Mouse (Mus musculus): ENCODE measurements around the gene Tpmt. TPM values are rescaled to one million over a fixed set of nuclear protein-coding genes. Genes with fewer than 3 reads are reported as not detected.
A peak's percentile ranks its signal among the peaks of the same experiment; 100 is the strongest.

The Tpmt gene
- total RNA-seq, 1 experiment from 2014 or later = 2.8 TPM

DNA sequence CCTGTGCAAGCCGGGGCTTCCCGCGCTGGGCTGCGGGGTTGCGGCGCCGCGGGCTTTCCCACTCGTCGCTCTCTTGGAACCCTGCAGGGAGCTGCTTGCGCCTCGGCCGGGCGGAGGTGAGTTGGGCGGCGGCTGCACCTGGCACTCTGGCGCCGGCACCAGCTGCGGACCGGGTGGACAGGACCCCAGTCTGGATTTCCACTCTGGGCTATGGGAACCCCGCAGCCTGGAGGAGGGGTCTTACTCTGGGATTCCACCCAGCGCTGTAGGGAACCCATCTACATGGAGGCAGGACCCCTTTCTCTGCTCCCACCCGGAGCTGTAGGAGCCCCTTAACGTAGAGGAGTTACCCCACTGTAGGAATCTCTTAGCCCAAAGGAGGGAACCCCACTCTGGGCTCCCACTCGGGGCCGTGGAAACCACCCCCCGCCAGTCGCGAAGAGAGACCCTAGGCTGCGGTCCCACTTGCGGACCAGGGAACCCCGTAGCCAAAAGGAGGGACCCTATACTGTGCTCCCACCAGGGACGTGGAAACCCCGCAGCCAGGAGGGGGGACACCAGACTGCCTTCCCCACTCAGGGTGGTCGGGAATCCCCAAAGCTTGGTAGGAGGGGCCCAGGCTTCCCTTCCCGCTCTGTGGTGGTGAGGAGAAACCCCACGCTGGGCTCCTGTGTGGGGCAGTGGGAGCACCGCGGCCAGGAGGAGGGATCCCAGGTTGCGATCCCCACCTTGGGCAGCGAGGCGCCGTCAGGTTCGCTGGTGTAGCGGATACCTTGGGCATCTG is 512 bp downstream of the Tpmt start:
- no peak; the same call in 1 of the 2 replicates for ATAC-seq (replicated peaks; ENCODE audit: low read depth, poor library complexity, severe bottlenecking)

DNA sequence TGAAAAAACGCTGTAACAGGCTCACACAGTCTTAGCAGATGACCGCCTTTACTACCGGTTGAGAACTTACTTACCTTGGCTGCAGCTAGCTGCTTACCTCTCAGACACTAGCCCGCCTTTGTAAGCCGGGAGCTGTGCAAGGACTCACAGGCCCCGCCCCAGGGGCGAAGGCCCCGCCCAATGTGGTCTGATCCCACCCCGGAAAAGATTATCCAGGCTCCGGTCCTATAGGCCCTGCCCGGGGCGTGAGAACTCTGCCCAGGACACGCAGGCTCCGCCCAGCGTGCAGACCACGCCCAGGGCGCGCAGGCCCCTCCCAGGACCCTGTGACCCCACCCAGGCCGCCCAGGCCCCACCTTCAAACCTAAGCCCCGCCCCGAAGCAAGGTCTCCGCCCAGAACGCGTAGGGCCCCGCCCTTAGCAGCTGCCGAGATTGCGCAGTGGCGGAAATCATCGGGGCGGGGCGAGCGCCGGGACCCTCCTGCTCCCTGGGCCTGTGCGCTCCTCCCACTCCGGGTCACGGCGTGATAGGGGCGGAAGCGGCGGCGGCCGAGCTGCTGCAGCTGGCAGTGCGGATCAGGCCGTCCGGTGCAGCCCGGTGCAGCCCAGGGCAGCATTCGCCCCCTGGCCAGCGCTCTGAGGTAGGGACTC is 1.4 kb downstream of the Tpmt start, which contains the start of gene Kdm1b:
Gene Kdm1b (plus strand): TSS at position 470 of the 651 bp plus-strand sequence.
- ATAC-seq (replicated peaks; ENCODE audit: low read depth, poor library complexity, severe bottlenecking) = peak; percentile 89

DNA sequence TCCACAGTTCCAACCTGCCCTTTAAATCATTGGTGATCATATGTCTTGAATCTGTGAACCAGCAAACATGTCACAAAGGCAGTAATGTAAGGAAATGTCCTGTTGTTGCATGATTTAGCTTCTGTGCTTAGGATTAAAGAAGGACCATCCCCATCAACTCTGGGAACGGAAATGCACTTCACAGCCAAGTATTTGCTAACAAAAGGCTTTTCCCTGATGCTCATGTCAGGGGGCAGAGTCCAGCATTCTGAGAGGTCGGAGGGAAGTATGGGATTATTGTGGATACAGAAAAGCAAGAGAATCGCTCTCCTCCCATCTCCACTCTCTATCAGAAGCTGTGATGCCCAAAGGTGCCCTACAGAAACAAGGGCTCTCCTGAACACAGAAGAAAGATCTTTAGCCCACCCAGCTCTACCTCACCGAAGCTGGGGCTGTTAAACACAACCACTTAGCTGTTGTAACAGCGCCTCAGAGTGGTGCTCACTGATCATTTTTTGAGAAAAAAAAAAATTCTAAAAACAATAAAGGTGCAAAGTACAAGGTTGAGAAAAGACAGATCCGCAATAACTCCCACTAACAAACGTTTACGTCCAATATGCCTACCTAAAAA is 2.4 kb downstream of the Tpmt start:
- no peak for ATAC-seq (replicated peaks; ENCODE audit: low read depth, poor library complexity, severe bottlenecking)

DNA sequence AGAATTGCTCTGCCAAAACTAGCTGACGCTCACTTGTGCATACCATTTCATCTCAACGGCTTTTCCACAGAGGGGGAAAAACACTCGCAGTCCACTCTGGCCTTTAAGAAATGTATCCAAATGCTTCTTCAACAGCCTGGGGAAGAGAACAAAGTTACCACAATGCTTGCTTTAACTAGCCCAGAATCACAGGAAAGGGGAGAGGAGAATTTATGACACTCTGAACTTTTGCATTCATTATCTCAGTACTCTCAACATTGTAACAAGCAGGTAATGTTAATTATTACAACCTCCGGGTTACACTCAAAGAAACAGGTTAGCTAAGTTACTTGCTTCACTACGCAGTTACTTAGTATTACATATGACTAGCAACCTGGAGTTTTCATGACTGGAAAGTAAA is 4.5 kb downstream of the Tpmt start:
- ATAC-seq (replicated peaks; ENCODE audit: low read depth, poor library complexity, severe bottlenecking) = no peak

DNA sequence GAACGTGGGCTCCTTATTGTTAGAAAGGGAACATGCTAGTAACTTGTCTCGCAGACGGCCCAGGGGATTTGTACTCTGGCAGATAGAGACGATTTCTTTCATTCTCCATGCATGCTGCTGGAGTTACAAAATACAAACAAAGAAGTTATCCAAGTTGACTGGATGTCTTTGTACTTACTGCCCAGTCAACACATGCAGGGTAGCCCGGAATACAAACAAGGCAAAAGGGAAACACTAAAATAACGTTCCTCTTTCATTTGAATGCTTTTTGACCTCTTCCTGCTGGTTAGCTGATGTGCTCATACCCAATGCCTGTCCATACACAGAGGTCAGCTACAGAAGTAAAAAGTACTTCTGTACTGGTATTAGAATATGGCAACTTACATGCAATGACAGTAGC is 6.6 kb downstream of the Tpmt start:
- no peak for ATAC-seq (replicated peaks; ENCODE audit: low read depth, poor library complexity, severe bottlenecking)

DNA sequence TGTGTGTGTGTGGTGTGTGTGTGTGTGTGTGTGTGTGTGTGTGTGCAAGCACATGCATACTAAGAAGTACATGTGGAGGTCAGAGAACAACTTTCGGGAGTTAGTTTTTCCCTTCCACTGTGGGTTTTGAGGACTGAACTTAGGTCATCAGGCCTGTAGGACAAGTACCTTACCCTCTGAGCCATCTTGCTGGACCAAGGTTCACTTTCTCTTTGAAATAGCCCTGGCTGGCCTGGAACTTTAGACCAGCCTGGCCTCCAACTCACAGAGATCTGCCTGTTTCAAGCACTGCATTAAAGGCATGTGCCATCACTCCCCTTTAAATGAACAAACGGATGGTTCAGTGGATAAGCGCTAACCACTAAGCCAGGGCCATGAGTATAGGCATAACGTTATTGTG is 10.9 kb downstream of the Tpmt start:
- ATAC-seq (replicated peaks; ENCODE audit: low read depth, poor library complexity, severe bottlenecking) = no peak

DNA sequence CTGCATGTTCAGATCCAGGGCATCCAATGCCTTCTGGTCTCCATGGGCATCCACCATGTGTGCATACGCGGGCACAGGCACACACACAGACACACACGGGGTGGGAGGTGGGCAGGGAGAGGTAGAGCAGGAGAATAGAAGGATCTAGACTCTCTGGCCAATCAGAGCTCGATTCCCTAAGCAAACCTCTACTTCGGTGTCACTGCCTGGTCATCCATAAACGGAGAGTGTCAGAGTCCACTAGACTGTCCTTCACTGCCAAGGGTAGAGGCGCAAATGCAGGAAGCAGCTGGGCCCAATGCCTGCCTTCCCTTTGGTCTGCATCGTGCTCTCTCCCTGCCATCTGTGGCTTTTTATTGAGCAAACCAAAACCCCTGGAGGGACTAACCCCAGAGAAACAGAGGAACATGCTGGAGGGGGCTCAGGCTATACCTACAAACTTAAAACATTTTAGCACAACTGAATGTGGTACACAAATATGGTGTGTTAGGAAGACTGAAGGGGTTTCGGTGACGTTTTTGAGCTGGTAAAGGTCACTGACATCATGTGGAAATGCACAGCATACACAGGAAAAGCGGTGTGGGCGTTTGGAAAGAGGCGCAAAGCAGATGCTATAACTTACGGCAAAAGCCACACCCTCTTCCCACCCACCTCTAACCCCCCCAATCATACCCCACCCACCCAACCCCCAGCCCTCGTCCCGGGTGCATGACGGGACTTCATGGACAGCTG is 14.0 kb downstream of the Tpmt start:
- ATAC-seq (replicated peaks; ENCODE audit: low read depth, poor library complexity, severe bottlenecking) = no peak

DNA sequence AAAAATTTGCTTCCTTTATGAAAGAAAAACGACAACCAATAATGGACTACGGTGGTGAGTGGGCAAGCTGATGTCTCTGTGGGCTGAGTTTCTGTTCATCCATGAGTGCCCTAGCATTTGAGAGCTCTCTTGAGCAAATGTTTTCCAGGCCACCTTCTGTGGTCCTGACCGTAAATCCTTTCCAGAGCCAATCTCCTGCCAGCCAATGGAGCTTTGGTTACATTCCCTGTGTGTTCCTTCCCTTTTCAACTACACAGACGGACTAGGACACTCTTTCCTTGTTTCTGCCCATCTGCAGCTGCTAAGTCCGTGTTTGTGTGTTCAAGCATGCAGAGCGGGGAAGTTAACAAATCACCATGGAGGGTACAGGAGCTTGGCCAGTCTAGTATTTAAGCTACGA is 23.7 kb downstream of the Tpmt start:
- no peak for ATAC-seq (replicated peaks; ENCODE audit: low read depth, poor library complexity, severe bottlenecking)

DNA sequence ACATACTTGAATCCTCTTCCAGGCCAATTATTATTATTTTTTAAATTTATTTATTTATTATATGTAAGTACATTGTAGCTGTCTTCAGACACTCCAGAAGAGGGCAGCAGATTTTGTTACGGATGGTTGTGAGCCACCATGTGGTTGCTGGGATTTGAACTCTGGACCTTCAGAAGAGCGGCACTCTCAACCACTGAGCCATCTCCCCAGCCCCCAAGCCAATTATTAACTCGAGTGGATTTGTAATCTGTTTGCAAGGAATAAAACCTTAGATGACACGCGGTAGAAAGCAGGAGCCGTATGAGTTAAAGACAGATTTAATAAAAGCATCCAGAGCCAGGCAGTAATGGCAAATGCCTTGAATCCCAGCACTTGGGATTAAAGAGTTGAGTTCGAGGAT is 24.8 kb downstream of the Tpmt start:
- no peak for ATAC-seq (replicated peaks; ENCODE audit: low read depth, poor library complexity, severe bottlenecking)

DNA sequence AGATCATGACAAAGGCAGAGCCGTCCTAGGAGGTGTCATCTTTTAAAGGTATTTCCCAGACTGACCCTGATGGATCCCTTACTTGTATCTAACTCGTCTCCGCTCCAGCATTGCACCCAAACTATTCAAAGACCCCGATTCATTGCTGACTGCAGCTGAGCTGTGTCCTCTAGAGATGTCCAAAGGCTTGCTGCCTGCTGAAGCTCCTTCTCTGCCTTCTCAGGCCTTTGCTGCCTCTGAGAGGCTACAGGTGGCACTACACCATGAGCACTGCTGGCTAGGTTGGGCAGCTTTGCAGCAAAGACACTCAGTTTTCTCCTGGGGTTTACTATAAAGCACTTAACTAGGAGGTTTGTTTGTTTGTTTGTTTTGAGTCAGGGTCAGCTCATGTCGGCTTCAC is 27.3 kb downstream of the Tpmt start:
- ATAC-seq (replicated peaks; ENCODE audit: low read depth, poor library complexity, severe bottlenecking) = peak; percentile 72

DNA sequence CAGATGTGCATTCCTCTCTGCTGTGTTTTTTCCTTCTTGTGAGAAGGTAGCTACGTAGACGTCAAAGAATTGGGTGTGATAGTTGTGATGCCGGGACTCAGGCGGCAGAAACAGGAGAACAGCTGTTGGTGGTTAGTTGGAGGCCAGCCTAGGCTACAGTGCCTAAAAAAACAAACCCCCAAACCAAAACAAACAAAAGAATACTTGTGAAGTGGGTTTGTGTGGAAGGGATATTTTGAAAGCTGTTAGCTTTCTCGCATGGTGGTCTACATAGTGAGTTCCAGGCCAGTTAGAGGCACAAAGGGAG is 29.4 kb downstream of the Tpmt start:
- ATAC-seq (replicated peaks; ENCODE audit: low read depth, poor library complexity, severe bottlenecking) = no peak

DNA sequence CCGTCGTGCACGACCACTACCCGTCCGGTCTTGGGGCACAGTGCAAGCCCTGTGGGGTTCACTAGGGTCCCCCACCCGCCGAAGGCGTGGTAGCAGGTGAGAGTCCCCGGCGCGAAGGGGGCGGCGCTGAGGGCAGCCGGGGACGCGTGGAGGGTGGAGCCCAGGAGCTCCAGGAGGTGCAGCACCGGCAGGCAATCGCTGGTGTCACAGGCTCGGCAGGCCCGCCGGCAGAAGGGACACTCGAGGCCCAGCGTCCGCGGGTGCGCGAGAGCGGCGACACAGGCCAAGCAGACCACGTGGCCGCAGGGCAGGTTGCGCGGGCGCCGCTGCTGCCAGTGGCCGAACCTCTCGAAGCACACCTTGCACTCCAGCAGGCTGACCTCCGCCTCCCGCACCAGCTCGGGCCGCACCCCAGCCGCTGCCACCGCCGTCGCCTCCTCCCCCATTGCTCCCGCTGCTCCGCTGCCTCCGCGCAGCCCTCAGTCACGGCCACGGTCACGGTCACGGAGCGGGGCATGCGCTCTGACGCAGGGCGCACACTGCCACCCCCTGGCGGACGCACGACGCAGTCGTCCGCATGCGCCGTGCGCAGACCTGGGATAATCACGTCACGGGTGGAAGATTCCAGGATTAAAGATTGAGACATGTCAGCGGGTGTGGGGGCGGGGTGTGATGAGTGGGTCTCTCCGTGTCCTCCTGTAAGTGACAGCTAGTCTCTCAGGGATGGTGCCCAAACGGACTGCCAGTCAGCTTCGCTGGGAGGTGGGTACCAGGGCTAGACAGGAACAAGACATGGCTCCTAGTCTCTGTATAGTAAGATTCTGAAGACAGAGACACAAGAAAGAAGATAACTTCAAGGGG is 30.0 kb downstream of the Tpmt start, which contains the start of gene Nhlrc1:
Gene Nhlrc1 (minus strand): TSS at position 517 of the 861 bp plus-strand sequence.
- ATAC-seq (replicated peaks; ENCODE audit: low read depth, poor library complexity, severe bottlenecking) = peak; percentile 87

DNA sequence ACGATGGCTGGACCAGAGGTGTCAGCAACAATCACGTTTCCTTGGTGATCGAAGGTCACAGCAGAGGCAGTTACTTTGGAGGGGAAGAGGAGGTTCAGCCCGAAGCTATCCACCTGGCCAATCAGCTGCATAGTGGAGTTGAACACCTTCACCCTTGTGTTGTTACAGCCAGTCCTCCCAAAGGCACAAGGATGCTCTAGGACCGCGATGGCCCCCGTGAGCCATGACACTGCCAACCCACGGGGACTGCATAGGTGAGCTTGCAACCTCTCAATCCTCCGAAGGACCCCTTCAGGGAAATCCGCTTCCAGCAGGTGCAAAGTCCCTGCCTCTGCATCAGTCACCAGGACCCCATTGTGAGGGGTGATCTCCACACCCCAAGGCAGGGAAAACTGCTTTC is 30.8 kb downstream of the Tpmt start:
- ATAC-seq (replicated peaks; ENCODE audit: low read depth, poor library complexity, severe bottlenecking) = no peak

DNA sequence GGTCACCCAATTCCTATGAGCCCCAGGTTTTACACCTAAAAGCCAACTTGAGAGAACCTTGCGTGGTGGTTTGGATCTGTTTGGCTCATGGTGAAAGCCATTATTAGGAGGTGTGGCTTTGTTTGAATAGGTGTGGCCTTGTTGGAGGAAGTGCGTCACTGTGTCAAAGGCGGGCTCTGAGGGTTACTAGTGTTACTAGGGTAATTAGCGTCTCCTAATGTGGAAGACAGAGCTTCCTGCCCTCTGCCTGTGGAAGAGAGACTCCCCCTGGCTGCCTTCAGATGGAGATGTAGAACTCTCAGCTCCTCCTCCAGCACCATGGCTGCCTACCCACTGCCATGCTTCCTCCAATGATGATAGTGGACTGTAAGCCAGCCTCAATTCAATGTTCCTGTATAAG is 42.9 kb downstream of the Tpmt start:
- ATAC-seq (replicated peaks; ENCODE audit: low read depth, poor library complexity, severe bottlenecking) = 0 out of 2 replicates have a peak, but pooled peaks have one; percentile 39

DNA sequence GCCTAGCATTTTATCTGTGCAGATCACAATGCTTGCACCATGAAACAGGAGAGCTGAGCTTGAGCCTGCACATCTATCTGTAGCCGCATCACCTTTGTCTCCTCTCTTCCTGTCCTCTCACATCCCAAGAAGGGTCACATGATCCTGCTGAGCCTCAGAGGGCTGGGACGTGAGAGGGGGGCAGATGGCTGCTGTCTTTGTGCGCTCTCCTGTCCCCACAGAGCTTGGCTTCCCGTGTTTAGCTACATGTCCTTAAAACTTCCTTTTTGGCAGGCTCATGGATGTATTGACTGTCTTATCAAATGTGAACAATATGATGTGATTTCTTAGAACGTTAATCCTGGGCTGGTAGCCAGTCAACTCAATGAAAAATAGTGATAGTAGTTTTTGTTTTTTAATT is 45.0 kb downstream of the Tpmt start:
- ATAC-seq (replicated peaks; ENCODE audit: low read depth, poor library complexity, severe bottlenecking) = no peak

DNA sequence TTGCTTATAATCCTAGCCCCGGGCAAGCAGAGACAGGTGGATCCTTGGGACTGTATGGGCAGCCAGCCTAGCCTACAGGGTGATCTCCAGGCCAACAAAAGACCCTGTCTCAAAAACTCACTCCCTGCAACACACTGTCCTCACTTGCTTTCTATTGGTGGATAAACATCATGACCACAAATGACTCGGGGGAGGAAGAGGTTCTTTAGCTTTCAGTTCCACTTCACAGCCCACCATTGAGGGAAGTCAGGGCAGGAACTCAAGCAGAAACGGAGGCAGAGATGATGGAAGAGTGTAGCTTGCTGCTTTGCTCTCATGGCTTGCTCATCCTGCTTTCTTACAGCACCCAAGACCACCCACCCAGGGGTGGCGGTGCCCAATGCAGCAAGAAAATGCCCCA is 47.2 kb downstream of the Tpmt start:
- no peak for ATAC-seq (replicated peaks; ENCODE audit: low read depth, poor library complexity, severe bottlenecking)

DNA sequence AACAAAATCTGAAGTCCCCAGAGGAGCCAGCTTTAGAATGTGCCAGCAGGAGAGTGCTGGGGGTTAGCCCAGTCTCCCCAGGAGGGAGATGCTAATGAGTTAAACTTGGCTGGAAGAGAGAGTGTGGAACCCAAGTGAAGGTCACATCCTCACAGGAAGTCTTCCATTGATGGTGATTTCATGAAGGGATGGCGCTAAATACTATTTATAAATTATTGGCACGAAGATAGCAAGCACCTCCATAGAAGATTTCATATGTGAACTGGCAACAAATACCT is 51.3 kb downstream of the Tpmt start:
- ATAC-seq (replicated peaks; ENCODE audit: low read depth, poor library complexity, severe bottlenecking) = no peak

DNA sequence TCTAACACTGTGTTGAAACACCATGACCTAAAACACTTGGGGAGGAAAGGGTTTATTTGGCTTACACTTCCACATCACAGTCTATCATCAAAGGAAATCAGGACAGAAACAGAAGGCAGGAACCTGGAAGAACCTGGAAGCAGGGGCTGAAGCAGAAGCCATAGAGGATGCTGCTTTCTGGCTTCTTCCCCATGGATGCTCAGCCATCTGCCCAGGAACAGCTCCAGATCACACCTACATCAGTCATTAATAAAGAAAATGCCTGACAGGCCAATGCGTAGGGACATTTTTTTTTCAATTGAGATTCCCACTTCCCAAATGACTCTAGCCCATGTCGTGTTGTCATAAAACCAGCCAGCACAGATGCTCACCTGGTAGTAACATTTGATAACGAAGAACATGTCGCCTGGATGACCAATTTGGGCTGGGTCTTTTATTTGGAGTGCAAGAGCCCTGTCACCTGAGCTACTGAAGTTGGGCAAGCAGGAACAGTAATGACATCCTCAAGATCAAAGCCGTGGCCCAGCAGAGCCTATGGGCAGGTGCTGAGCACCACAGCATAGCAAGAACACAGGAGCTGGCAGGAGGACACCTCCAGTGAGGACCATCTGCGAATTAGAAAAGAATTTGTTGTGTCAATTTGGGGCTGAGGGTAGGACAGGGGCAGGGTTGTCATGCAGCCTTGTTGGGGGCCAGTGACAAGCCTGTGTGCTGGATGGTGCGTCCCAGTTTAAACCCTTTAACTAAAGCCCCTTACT is 51.8 kb downstream of the Tpmt start:
- no peak for ATAC-seq (replicated peaks; ENCODE audit: low read depth, poor library complexity, severe bottlenecking)

DNA sequence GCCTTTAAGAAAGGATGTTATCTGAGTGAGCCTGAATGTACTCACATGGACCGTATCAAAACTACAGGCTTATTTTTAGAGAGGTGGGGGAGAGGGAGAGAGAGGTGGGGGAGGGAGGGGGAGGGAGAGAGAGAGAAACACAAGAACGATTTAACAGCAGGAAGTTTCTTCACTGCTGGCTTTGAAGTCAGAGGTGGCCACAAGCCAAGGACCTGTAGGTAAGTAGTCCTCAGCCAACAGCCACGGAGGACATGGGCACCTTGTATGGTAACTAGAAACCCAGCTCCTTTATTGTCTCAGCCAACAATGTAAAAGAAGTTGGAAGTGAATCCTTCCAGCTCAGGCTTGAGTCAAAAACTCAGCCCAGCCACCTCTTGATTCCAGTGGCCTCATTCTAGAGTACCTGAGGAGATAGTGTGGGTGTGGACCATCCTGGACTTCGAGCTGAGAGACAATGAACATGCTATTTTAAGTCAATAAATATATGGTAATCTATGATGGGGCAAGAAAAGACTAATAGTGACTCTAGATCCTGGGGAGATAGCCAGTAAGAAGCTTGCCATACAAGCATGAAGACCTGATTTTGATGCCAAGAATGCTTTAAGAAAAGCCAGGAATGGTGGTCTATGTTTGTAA is 54.0 kb downstream of the Tpmt start:
- no peak for ATAC-seq (replicated peaks; ENCODE audit: low read depth, poor library complexity, severe bottlenecking)

All from common myeloid progenitor, adult 5-6 weeks (primary cell).